Mouse (Mus musculus): ENCODE measurements around the gene Traf4. TPM values are rescaled to one million over a fixed set of nuclear protein-coding genes. Genes with fewer than 3 reads are reported as not detected.
A peak's percentile ranks its signal among the peaks of the same experiment; 100 is the strongest.

The Traf4 gene
- total and polyA plus RNA-seq, 2 experiments, result 8.8 to 73.5 TPM

DNA sequence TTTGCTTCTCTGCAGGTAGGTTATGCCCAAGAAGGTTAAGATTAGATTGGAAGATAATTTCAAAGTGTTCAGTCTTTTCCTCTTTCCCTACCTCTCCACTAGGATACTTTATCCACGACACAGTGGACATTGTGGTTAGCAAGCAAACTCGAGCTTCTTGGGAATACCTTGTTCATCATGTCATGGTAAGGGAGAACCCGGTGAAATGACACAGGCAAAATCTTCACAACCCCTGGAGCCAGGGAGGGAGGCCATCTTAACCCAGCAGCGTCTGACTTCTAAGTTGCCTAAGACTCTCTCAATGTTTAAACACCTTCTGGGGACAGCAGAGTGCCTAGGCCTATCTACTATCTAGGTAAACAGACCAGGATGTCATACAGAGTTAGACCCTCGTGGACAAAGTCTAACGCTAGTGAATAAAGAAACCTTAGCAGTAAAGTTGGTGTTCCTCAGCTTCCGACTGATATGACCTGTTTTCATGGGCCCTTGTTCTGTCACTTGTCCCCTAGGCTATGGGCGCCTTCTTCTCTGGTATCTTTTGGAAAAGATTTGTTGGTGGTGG lies 14.1 kb upstream of the Traf4 start:
- peaks cover 19% of the 10 kb centered on the region for H3K36me3 ChIP-seq (ENCODE audit: control insufficient read depth, insufficient read depth, low read length)
- peaks cover 5% of the 10 kb centered on the region; the same call in 1 of the 2 replicates for H3K79me2 ChIP-seq (ENCODE audit: control insufficient read depth, insufficient read depth, low read length)
- peaks cover 9% of the 10 kb centered on the region for H3K4me1 ChIP-seq (ENCODE audit: control insufficient read depth, insufficient read depth, low read length)
- peak overlapping the region; percentile 81 for H3K4me3 ChIP-seq (ENCODE audit: insufficient read depth, low read depth, low read length)
- WGBS, result 32% methylated on average over 8 of the region's 8 CpGs
- DNase-seq (ENCODE audit: extremely low read depth, low read depth, low spot score), result no peak
- H3K27ac ChIP-seq (replicated peaks; ENCODE audit: insufficient read depth, low read depth, low read length), result peak overlapping the region; percentile 93
- peak overlapping the region; percentile 93; the same call in 1 of the 2 replicates for H3K9ac ChIP-seq (ENCODE audit: low read depth, low read length)
- TF ChIP-seq POLR2A (IDR thresholded peaks at IDR 0.05; ENCODE audit: extremely low read depth, insufficient read depth, low read length) (no peak), CTCF (IDR thresholded peaks at IDR 0.05; ENCODE audit: low read depth, low read length) (no peak)
- no peaks in the 10 kb centered on the region for H3K27me3 ChIP-seq (ENCODE audit: control insufficient read depth, insufficient read depth, low read length)

DNA sequence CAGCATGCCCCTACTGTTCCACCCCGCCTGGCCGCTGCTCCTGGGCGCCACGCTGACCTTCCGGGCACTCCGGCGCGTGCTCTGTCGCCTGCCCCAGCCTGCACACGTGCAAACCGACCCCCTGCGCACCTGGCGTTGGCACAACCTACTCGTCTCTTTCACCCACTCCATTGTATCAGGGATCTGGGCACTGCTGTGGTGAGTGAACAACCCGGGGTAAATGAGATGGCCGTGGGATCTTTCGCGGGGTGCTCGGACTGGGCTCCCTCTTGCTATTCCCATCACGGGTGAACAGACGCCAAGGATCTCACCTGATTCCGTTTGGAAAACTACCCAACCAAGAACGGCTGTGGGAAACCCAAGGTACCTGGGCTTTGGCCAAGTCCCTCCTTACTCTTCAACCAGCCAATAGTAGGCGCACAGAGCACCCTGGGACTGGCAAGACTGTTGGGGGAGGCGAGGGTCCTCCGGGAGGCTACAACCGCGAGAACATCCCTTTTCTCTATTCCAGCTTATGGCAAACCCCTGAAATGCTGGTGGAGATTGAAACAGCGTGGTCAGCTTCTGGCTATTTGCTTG lies 13.6 kb upstream of the Traf4 start:
- Histone ChIP-seq H3K36me3 (ENCODE audit: control insufficient read depth, insufficient read depth, low read length) (peaks cover 19% of the 10 kb centered on the region), H3K4me3 (ENCODE audit: insufficient read depth, low read depth, low read length) (peak overlapping the region; percentile 81), H3K27ac (replicated peaks; ENCODE audit: insufficient read depth, low read depth, low read length) (peak overlapping the region; percentile 93), H3K9ac (ENCODE audit: low read depth, low read length) (peak overlapping the region; percentile 93), H3K79me2 (ENCODE audit: control insufficient read depth, insufficient read depth, low read length) (peaks cover 5% of the 10 kb centered on the region; the same call in 1 of the 2 replicates), H3K4me1 (ENCODE audit: control insufficient read depth, insufficient read depth, low read length) (peaks cover 11% of the 10 kb centered on the region), H3K27me3 (ENCODE audit: control insufficient read depth, insufficient read depth, low read length) (no peaks in the 10 kb centered on the region)
- 5% methylated on average over 29 of the region's 29 CpGs for WGBS
- TF ChIP-seq POLR2A (IDR thresholded peaks at IDR 0.05; ENCODE audit: extremely low read depth, insufficient read depth, low read length) (no peak), CTCF (IDR thresholded peaks at IDR 0.05; ENCODE audit: low read depth, low read length) (no peak)
- DNase-seq (ENCODE audit: extremely low read depth, low read depth, low spot score), result peak; percentile 86

DNA sequence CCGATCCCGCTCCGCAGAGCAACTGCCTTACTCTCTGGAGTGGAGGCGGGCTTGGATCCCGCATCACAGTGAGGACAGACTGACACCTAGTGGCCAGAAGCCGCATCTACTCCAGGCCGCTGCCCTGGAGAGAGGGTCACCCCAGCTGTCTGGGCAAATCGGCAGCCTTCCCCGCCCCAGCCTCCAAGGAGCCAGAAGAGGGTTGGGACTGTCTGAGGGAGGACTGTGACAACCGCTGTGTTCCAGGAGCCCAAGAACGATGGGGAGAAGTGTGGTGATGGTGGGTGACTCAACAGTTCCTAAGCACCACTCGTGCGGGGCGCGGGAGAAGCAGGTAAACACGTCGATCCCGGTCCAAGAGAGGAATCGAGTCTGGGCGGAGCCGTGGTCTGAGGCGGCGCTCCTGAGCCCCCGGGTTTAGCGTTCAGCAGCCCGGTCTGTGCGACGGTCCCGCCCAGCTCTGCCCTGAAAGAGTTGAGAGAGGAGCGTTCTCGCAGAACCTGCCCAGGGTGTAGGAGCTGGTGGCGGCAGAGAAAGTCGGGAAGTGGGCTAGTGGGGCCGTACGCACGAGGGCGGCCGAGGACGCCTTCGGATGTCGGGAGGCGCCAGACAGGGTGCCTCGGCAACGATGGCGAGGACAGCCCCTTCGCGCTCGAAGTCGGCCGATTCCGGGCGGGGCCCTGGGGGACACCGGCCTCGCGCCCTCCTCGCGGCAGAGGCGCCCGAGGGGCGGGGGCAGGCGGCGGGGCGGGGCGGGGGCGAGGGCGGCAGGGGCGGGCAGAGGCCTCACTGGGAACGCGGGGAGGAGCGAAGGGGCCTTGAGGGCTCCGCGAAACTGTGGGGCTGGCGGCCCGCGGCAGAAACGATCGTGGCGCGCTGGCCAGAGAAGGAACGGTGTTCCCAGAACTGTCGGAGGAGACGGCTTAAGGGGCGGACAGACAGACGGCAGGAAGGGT lies 12.8 kb upstream of the Traf4 start:
- Histone ChIP-seq H3K79me2 (ENCODE audit: control insufficient read depth, insufficient read depth, low read length) (peaks cover 4% of the 10 kb centered on the region; the same call in 1 of the 2 replicates), H3K9ac (ENCODE audit: low read depth, low read length) (peak overlapping the region; percentile 93), H3K36me3 (ENCODE audit: control insufficient read depth, insufficient read depth, low read length) (peaks cover 19% of the 10 kb centered on the region), H3K4me1 (ENCODE audit: control insufficient read depth, insufficient read depth, low read length) (peaks cover 11% of the 10 kb centered on the region), H3K4me3 (ENCODE audit: insufficient read depth, low read depth, low read length) (peak overlapping the region; percentile 81), H3K27me3 (ENCODE audit: control insufficient read depth, insufficient read depth, low read length) (no peaks in the 10 kb centered on the region), H3K27ac (replicated peaks; ENCODE audit: insufficient read depth, low read depth, low read length) (peak overlapping the region; percentile 93)
- TF ChIP-seq CTCF (IDR thresholded peaks at IDR 0.05; ENCODE audit: low read depth, low read length) (peak; percentile 95), POLR2A (IDR thresholded peaks at IDR 0.05; ENCODE audit: extremely low read depth, insufficient read depth, low read length) (peak; percentile 67)
- WGBS, result under 1% methylated on average over 82 of the region's 84 CpGs
- peak; percentile 87 for DNase-seq (ENCODE audit: extremely low read depth, low read depth, low spot score)

DNA sequence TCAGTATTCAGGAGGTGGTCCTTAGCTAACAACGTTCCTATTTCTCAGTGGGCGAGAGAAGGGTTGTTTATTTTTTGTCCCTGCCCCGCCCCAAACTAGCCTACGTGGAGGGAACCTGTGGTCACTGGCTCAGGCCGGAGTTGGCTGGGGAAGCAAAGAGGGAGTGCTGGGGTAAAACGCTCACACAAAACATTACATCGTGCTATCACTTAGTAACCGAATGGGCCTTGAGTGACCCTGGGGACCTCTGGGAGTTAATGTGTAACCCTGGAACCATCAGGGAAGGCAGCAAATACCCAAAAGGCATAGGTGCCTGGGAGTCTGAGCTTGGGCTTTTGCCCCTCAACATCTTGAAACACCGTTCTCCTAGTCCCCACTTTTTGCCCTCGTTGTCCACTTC lies 12.0 kb upstream of the Traf4 start:
- Histone ChIP-seq H3K27me3 (ENCODE audit: control insufficient read depth, insufficient read depth, low read length) (no peaks in the 10 kb centered on the region), H3K79me2 (ENCODE audit: control insufficient read depth, insufficient read depth, low read length) (no peaks in the 10 kb centered on the region), H3K36me3 (ENCODE audit: control insufficient read depth, insufficient read depth, low read length) (peaks cover 19% of the 10 kb centered on the region), H3K27ac (replicated peaks; ENCODE audit: insufficient read depth, low read depth, low read length) (peak overlapping the region; percentile 83), H3K4me3 (ENCODE audit: insufficient read depth, low read depth, low read length) (peak overlapping the region; percentile 67), H3K9ac (ENCODE audit: low read depth, low read length) (peak overlapping the region; percentile 86), H3K4me1 (ENCODE audit: control insufficient read depth, insufficient read depth, low read length) (peaks cover 11% of the 10 kb centered on the region)
- TF ChIP-seq CTCF (IDR thresholded peaks at IDR 0.05; ENCODE audit: low read depth, low read length) (no peak), POLR2A (IDR thresholded peaks at IDR 0.05; ENCODE audit: extremely low read depth, insufficient read depth, low read length) (no peak)
- peak; percentile 98 for DNase-seq (ENCODE audit: extremely low read depth, low read depth, low spot score)
- WGBS, result 2% methylated on average over 10 of the region's 10 CpGs

DNA sequence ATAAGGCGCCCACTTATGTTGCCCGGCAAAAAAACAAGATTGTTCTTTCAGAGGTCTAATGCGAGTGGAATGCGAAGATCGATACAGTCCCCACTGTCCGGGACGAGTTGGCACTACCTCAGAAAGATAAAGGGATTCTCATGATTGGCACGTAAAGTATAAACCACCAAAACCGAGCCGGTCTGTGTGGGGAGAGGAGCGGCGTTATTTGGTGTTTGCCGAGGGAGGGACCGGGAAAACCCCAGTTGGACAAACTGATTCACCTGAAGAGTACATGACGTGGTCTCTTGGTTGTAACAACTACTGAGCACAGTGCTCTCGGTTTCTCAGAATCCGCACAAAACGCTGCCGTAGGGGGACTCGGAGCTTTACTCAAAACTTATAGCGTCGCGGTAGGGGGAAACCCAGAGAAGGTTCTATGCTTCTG lies 11.5 kb upstream of the Traf4 start:
- peak; percentile 82 for DNase-seq (ENCODE audit: extremely low read depth, low read depth, low spot score)
- WGBS, result under 1% methylated on average over 23 of the region's 23 CpGs

More for the DNA sequence above, 11.5 kb upstream of the Traf4 start:
- Histone ChIP-seq H3K4me1 (ENCODE audit: control insufficient read depth, insufficient read depth, low read length) (peaks cover 10% of the 10 kb centered on the region), H3K27me3 (ENCODE audit: control insufficient read depth, insufficient read depth, low read length) (no peaks in the 10 kb centered on the region), H3K9ac (ENCODE audit: low read depth, low read length) (peak overlapping the region; percentile 86), H3K27ac (replicated peaks; ENCODE audit: insufficient read depth, low read depth, low read length) (peak overlapping the region; percentile 83), H3K36me3 (ENCODE audit: control insufficient read depth, insufficient read depth, low read length) (peaks cover 17% of the 10 kb centered on the region; the same call in 1 of the 2 replicates), H3K4me3 (ENCODE audit: insufficient read depth, low read depth, low read length) (peak overlapping the region; percentile 67), H3K79me2 (ENCODE audit: control insufficient read depth, insufficient read depth, low read length) (no peaks in the 10 kb centered on the region)
- no peak for TF ChIP-seq POLR2A (IDR thresholded peaks at IDR 0.05; ENCODE audit: extremely low read depth, insufficient read depth, low read length)
- no peak for TF ChIP-seq CTCF (IDR thresholded peaks at IDR 0.05; ENCODE audit: low read depth, low read length)

Measured in liver, adult 2 months (tissue).